Mouse (Mus musculus) testis, adult 2 months (tissue): ENCODE measurements around the gene Prkn.

Experiments used
- CTCF ChIP-seq: fragments of 200-500 bp; IDR thresholded peaks from 2 replicates; pipeline ENCODE4 v1.5.1; 2012; ENCODE audit warnings: low read depth, mild to moderate bottlenecking, inconsistent platforms, low read length, moderate library complexity; ENCODE audit not compliant: control insufficient read depth, insufficient read depth, insufficient replicate concordance
- POLR2A ChIP-seq: fragments of 200-500 bp; IDR thresholded peaks from 2 replicates; pipeline ENCODE4 v1.6.1; 2012; ENCODE audit warnings: low read depth, mild to moderate bottlenecking, inconsistent platforms, low read length, moderate library complexity; ENCODE audit not compliant: control insufficient read depth

DNA sequence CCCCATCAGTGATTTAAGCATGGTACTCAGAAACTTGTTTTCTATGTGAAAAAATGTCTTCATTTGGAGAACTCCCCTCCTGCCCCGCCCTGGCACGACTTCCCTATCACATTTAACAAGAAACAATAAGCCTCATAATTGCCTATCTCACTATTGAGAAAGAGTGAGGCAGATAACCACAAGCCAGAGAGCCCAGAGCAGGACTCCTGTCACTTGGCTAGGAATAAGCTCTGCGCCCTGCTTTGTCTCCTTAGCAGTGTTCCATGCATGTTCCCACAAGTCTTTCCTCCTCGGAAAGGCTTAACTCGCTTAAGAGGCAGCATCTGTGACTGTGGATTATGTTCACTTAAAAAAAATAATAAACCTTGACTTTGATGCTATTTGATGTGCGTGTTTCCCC, 798.3 kb downstream of the Prkn start:
- TF ChIP-seq POLR2A, result no peak
- TF ChIP-seq CTCF, result no peak
